Mouse (Mus musculus) megakaryocyte, embryonic 14.5 days (primary cell): ENCODE data around the gene Ncoa7.

Experiments used
- FLI1 ChIP-seq: IDR thresholded peaks from 2 replicates; pipeline ENCODE4 v1.6.1; 2012; ENCODE audit warnings: low read length, inconsistent platforms, mixed read lengths
- GATA1 ChIP-seq: IDR thresholded peaks from 3 replicates; pipeline ENCODE4 v1.6.1; 2012; ENCODE audit warnings: mixed read lengths, low read length, inconsistent platforms, borderline replicate concordance

DNA sequence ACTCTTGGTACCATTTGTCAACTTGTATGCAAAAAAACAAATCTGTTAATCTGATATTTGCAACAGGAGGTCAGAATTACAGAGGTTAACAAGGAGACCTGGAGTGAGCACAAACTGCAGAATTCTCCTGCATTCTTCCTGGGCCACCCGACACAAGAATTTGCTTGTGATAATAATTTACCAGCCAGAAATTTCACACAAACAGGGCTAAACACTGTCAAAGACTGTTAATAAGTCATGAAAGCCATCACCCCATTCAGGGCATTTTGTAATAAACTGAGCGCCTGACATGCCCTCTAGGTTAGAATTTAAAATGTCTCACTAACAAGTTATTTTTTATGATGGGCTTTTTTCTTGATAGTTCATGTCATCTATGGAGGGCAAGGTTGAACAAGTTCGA, 12.1 kb downstream of the Ncoa7 start:
- TF ChIP-seq GATA1 (no peak), FLI1 (no peak)
